Mouse (Mus musculus) C2C12 (cell line): ENCODE data around the gene Mea1.

Experiments
- CEBPB ChIP-seq: IDR thresholded peaks from one replicate; pipeline ENCODE4 v1.6.1; 2011; ENCODE audit warnings: low read depth, mild to moderate bottlenecking, control low read depth, moderate library complexity
- CTCF ChIP-seq: IDR thresholded peaks from one replicate; pipeline ENCODE4 v1.5.1; 2011; ENCODE audit not compliant: control insufficient read depth, insufficient read depth, insufficient read length
- FOSL1 ChIP-seq: IDR thresholded peaks from one replicate; pipeline ENCODE4 v1.8.0; 2011; ENCODE audit warnings: mild to moderate bottlenecking, low read length; ENCODE audit not compliant: poor library complexity, insufficient read depth, severe bottlenecking
- MAX ChIP-seq: IDR thresholded peaks from one replicate; pipeline ENCODE4 v1.6.1; 2011; ENCODE audit warnings: mild to moderate bottlenecking, control low read depth
- MYOG ChIP-seq: IDR thresholded peaks from one replicate; pipeline ENCODE4 v1.6.1; 2011; ENCODE audit not compliant: control insufficient read depth, insufficient read length; ENCODE audit errors: extremely low read depth
- USF1 ChIP-seq: IDR thresholded peaks from one replicate; pipeline ENCODE4 v1.6.1; 2011; ENCODE audit warnings: low read depth, mild to moderate bottlenecking, control low read depth, moderate library complexity

DNA sequence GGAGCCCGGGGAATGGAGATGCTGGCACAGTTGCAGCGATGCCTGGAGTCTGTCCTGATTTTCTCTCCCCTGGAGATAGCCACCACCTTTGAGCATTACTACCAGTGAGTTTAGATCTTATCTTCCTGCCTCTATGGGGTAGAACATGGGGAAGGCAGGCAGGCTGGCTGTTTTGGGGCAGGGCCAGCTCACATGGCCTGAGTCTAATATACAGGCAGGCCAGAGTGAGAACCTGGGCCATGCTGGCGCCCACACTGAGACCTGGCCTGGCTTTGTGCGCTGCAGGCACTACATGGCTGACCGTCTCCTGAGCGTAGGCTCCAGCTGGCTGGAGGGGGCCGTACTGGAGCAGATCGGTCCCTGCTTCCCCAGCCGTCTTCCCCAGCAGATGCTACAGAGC is 17.2 kb upstream of the Mea1 start:
- TF ChIP-seq MAX, result no peak
- TF ChIP-seq CTCF, result no peak
- TF ChIP-seq USF1, result no peak
- no peak for TF ChIP-seq FOSL1
- no peak for TF ChIP-seq MYOG
- no peak for TF ChIP-seq CEBPB
